Mouse (Mus musculus) bone marrow macrophage, adult 2 months (primary cell): Measurements from ENCODE around the gene Ogdh. TPM values are rescaled to one million over a fixed set of nuclear protein-coding genes. Genes with fewer than 3 reads are reported as not detected.

Experiments
- H3K27ac ChIP-seq: 2 replicates; pipeline ENCODE4 v1.5.1; 2012; ENCODE audit warnings: low read depth, low read length; ENCODE audit not compliant: insufficient read depth
- H3K4me1 ChIP-seq: 2 replicates; pipeline ENCODE4 v1.6.1; 2012; ENCODE audit warnings: low read length; ENCODE audit not compliant: control insufficient read depth, insufficient read depth
- H3K4me3 ChIP-seq: 2 replicates; pipeline ENCODE4 v1.5.1; 2012; ENCODE audit warnings: mild to moderate bottlenecking, low read length, moderate library complexity; ENCODE audit not compliant: insufficient read depth
- CTCF ChIP-seq: IDR thresholded peaks from 2 replicates; pipeline ENCODE4 v1.5.1; 2012; ENCODE audit warnings: low read depth, mild to moderate bottlenecking, low read length, moderate library complexity
- POLR2A ChIP-seq: IDR thresholded peaks from 2 replicates; pipeline ENCODE4 v1.6.1; 2012; ENCODE audit warnings: mild to moderate bottlenecking, low read depth, low read length, borderline replicate concordance
- polyA plus RNA-seq: library from polyadenylated mRNA; stranded (reverse); fragments of >200 nt; gene quantifications from 2 replicates; pipeline ENCODE4 v1.2.4, GENCODE M21; 2012; ENCODE audit not compliant: missing spikeins, insufficient read depth, insufficient read length

The Ogdh gene
- polyA plus RNA-seq, 1 experiment = 57.1 TPM

DNA sequence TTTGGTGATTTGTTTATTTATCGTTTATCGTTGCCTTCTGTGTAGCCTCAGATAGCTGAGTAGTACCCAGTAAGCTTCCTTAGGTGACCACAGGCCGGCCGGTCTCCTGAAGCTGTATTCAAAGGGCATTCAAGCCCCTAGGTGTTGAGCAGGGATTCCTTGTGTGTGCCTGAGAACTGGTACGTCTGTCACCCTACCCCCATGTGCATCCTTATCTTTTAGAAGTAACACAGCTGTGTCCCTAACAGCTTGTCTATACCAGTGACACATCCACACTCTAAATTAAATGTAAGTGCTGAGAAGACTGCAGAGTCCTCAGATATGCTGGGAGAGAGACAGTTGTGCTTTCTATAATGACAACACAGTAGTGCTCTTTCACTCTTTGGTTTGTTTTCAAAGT lies 31.9 kb downstream of the Ogdh start:
- Histone ChIP-seq H3K4me1 (no peaks in the 10 kb centered on the region), H3K27ac (no peak overlapping the region), H3K4me3 (no peak overlapping the region)
- no peak for TF ChIP-seq CTCF
- TF ChIP-seq POLR2A = no peak

DNA sequence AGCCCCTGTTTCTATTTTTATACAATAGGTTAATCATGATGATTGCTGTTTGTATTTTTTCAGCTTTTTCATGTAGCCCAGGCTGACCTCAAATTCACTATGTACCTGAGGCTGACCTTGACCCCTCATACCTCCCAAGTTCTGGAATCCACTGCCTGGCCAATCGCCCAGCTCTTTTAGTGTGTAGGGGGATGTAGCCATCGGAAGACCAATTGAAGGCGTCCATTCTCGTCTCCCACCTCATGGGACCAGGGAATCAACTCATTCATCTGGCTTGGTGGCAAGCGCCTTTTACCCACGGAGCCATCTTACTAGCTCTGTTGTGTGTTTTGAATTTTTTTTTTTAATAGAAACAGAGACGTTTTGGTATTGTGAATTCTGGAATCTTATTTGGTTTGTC lies 39.8 kb downstream of the Ogdh start:
- no peak for TF ChIP-seq POLR2A
- no peak for TF ChIP-seq CTCF
- H3K4me1 ChIP-seq = no peaks in the 10 kb centered on the region
- H3K4me3 ChIP-seq = no peak overlapping the region

GRCm38 (mm10) chr11:6332606-6333005 lies 41.2 kb downstream of the Ogdh start:
- TF ChIP-seq POLR2A (no peak), CTCF (no peak)
- no peaks in the 10 kb centered on the region for H3K4me1 ChIP-seq
- H3K27ac ChIP-seq = no peak overlapping the region
- no peak overlapping the region for H3K4me3 ChIP-seq

More for the DNA sequence above, 39.8 kb downstream of the Ogdh start:
- H3K27ac ChIP-seq = no peak overlapping the region

DNA sequence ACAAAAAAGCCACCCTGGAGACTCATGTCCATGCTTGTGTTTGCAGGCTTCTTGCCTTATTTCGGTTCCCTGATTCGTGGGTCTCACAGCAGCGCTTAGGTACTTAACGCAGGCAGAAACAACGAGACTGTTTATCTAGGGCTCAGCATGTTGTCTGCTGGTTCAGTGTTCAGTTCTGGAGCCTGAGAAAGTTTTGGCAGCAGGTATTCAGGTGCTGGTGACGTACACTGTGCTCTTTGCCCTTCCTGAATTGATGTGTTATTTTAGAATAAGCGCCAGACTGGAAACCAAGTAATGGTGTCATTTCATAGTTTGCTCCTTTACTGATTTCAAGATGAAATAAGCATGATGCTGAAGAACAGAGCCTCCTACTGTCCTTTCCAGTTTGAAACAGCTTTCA lies 42.0 kb downstream of the Ogdh start:
- H3K27ac ChIP-seq = no peak overlapping the region
- no peak overlapping the region for H3K4me3 ChIP-seq
- H3K4me1 ChIP-seq = no peaks in the 10 kb centered on the region
- TF ChIP-seq CTCF = no peak
- TF ChIP-seq POLR2A = no peak

- no peak overlapping the region for H3K27ac ChIP-seq
- TF ChIP-seq POLR2A (no peak), CTCF (no peak)
- no peak overlapping the region for H3K4me3 ChIP-seq
- H3K4me1 ChIP-seq = no peaks in the 10 kb centered on the region
Observed at GRCm38 (mm10) chr11:6335321-6335720, 43.9 kb downstream of the Ogdh start.

DNA sequence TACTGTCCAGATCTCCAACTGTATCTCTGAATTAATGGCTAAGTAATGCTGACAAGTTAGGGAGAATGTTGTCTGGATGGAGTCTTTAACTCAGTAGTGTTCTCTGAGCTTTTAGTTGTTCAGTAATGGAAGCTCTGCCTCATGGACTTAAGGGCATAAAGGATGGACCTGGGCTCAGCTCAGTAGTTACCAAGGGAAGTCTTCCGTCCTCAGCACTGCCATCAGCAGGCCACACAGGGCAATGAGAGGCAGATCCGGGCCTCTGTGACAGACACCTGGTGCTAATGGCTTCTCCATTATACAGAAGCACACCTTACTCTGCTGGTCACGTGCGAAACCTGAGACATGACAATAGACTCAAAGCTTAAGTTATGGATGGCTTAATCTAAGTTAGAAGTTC lies 45.3 kb downstream of the Ogdh start:
- Histone ChIP-seq H3K27ac (no peak overlapping the region), H3K4me3 (no peak overlapping the region), H3K4me1 (no peaks in the 10 kb centered on the region)
- TF ChIP-seq POLR2A (no peak), CTCF (no peak)

- TF ChIP-seq POLR2A = no peak
- TF ChIP-seq CTCF = no peak
- Histone ChIP-seq H3K4me3 (no peak overlapping the region), H3K4me1 (no peaks in the 10 kb centered on the region), H3K27ac (no peak overlapping the region)
Observed at GRCm38 (mm10) chr11:6345956-6346355, 54.5 kb downstream of the Ogdh start.

DNA sequence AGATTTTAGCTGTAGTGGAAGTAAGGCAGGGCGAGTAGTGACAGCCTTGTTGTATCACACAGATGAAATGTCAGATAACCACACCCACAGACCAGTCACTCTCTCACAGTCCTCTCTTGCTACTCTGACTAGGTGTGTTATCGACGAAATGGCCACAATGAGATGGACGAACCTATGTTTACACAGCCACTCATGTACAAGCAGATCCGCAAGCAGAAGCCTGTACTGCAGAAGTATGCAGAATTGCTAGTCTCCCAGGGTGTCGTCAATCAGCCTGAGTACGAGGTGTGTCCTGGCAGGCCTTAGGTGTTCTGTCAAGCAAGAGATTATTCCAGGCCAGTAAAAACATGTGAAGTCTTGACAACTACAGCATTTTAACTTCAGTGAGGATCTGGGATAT lies 55.5 kb downstream of the Ogdh start:
- TF ChIP-seq CTCF (no peak), POLR2A (no peak)
- Histone ChIP-seq H3K4me1 (no peaks in the 10 kb centered on the region), H3K27ac (no peak overlapping the region), H3K4me3 (no peak overlapping the region)

- TF ChIP-seq POLR2A (no peak), CTCF (no peak)
- H3K27ac ChIP-seq = no peak overlapping the region
- no peak overlapping the region for H3K4me3 ChIP-seq
- no peaks in the 10 kb centered on the region for H3K4me1 ChIP-seq
Observed at GRCm38 (mm10) chr11:6348681-6349200, 57.3 kb downstream of the Ogdh start.

GRCm38 (mm10) chr11:6349586-6349985 lies 58.2 kb downstream of the Ogdh start:
- H3K27ac ChIP-seq = no peak overlapping the region
- H3K4me3 ChIP-seq = no peak overlapping the region
- no peaks in the 10 kb centered on the region for H3K4me1 ChIP-seq
- no peak for TF ChIP-seq POLR2A
- no peak for TF ChIP-seq CTCF

DNA sequence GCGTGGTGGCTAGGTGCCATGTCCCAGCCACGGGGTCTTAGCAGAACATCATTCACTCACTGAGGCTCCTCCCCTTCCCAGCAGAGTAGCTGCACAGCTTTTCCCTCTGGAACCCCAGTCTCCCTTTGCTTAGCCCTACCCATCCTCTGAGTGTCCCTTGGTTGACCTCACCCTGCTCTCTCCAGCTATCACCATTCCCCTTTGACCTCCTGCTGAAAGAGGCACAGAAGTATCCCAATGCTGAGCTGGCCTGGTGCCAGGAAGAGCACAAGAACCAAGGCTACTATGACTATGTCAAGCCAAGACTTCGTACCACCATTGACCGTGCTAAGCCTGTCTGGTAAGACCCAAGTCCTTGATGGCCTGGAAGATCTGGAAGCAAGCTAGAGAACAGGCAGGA lies 63.7 kb downstream of the Ogdh start:
- TF ChIP-seq CTCF (no peak), POLR2A (no peak)
- no peak overlapping the region for H3K27ac ChIP-seq
- no peaks in the 10 kb centered on the region for H3K4me1 ChIP-seq
- H3K4me3 ChIP-seq = no peak overlapping the region
